Mouse (Mus musculus): ENCODE data around the gene Krt27.

- TF ChIP-seq CTCF (IDR thresholded peaks at IDR 0.05; ENCODE audit: extremely low read depth, insufficient read length, insufficient replicate concordance, low read depth, low read length) (no peak), POLR2A (IDR thresholded peaks at IDR 0.05; ENCODE audit: low read depth, low read length) (no peak)
These were observed 36.3 kb downstream of the Krt27 start for GRCm38 (mm10) chr11:99314594-99314993.
